Mouse (Mus musculus) frontal cortex, postnatal 25 days (tissue): ENCODE results near the gene Gpr180.
A peak's percentile ranks its signal among the peaks of the same experiment; 100 is the strongest.
"Not testable (repeated sequence)": the region's sequence is repeated elsewhere in the genome, so short reads cannot be mapped to it uniquely, and the experiment has no call there.

ENCODE experiments used
- DNase-seq, 2 experiments: peaks; one replicate each; pipeline ENCODE4 v3.0.0; 2022; ENCODE audit warnings: low spot score in 2 of 2

Gene Gpr180

DNA sequence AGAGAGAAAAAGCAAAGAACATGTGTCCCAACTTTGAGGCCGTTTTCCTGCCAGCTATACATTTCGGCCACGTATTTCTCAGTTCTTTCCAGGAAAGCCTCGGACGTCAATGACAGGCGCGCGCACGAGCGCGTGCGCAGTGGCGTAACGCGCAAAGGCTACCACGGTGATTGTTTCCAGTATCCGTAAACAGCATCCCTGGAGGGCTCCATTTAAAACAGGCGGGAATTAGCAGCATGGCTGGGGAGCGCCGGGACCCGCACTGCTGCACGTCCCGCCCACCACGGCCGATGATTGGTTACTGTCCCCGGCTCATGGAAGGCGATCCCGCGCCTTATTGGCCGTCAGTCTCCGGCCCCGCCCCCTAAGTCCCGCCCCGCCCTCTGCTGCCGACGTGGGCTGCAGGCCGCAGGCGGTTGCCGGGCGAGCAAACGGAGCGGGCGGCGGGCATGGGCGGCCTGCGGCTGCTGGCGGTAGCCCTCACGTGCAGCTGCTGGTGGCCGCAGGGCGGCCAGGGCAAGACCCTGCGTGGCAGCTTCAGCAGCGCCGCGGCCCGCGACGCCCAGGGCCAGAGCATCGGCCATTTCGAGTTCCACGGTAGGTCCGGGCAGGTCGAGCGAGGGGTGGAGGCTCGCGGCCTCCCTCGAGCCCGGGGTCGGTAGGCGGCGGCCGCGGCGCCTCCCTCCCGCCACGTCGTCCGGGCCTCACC lies at the start of gene Gpr180:
Gene Gpr180 (plus strand): TSS at position 415 of the 709 bp plus-strand sequence.
- DNase-seq: peak; percentile 91 to 93

DNA sequence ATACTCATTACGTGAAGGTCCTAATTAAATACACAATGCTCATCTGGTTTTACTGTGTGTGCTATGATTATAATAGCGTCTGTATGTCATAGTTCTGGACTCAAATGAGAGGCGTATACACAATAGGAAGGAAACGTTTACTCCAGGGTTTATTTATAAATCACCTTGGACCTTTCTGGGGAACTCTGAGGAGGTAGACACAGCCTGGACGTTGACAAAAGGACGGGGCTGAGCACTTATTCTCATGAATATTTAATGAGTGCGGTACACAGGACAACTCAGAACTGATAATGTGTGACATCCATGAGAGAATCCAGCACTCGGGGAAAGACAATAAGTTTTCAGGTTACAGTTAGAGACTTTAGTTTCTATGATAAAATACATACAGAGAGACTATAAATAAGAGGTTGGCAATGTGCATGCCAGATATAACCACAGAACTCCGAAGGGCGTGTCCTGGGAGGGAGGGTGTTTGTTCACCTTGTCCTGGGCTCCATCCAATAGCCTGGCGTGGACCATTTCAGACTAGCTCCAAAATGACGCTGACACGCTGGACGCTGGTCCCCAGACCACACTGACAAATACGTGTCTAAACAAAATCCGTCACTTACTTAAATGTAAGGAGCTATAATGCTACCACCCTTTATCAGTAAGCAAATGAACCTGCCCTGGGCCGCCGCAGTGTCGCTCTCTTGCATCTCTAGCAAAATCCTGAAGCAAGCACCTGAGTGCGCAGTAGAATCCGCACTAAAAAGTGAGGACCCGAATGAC lies 48.3 kb upstream of the Gpr180 start:
- DNase-seq: no peak

- peak; percentile 88 to 91 for DNase-seq
Measured at GRCm38 (mm10) chr14:118089215-118089805, 47.6 kb upstream of the Gpr180 start.

DNA sequence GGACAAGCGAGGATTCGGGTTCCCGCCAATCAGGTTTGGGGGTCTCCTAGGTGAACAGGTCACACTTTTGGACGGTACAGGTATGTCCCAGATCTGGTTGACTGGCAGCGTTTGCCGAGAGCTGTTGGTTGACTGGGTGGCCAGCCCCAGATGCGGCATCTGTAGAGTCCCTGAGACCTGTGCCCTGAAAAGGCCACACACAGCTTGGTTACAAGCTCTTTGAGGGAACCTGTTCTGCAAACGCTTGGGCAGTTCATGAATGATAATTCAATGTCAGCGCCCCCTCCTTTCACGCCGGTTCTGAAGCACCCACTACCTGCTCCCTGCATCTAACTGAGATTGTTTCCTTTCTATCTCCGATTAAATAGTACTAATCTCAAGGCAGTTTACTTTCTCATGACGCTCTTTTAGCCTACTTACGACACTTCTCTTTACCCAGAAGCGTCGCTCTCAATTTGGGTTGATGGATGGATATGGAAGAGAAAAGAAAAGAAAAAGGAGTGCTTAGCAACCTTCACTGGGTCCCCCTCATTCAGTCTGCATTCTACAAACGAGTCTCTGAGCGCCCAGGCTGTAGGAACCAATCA lies 47.1 kb upstream of the Gpr180 start:
- DNase-seq: peak in 1 of 2 experiments; percentile 6

DNA sequence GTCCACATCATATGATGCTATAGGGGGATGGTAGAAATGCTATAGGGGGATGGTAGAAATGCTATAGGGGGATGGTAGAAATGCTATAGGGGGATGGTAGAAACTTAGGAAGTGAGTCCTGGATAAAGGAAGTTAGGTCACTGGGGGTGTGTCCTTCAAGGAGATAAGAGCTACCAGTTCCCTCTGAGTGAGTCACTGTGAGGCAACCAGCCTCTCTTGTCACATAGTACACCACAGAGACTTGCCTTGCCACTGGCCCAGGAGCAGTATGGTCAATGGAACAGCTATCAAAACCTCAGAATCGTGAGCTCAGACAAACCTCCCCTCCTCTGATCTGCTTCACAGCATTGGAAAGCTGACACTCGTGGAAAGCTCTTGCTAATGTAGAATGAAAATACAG lies 38.7 kb upstream of the Gpr180 start:
- DNase-seq: no peak

GRCm38 (mm10) chr14:118101227-118101990 lies 35.5 kb upstream of the Gpr180 start:
- DNase-seq: no peak

GRCm38 (mm10) chr14:118107479-118107878 lies 29.5 kb upstream of the Gpr180 start:
- DNase-seq: not testable (repeated sequence)

- DNase-seq: no peak
Measured at GRCm38 (mm10) chr14:118113116-118113515, 23.8 kb upstream of the Gpr180 start.

- DNase-seq: no peak
Measured at GRCm38 (mm10) chr14:118124129-118124528, 12.8 kb upstream of the Gpr180 start.

- no peak for DNase-seq
Measured at GRCm38 (mm10) chr14:118124771-118125170, 12.2 kb upstream of the Gpr180 start.

DNA sequence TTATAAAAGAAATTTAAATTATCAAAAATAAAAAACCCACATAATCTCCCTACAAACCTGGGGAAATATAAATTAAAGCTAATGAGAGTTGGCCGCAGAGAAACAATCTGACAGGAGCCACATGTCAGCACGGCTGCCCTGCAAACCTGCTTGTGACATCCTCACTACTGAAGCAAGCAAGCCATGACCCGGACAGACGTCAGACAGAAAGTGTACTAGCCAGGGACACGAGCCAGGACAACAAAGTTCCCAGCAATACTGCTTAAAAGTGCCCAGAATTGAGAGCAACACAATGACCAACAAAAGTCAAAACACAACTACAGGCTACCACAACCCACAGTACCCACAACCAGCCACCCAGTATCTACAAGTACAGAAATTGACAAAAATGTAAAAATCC lies 10.7 kb upstream of the Gpr180 start:
- no peak for DNase-seq

GRCm38 (mm10) chr14:118131472-118131871 lies 5.5 kb upstream of the Gpr180 start:
- DNase-seq: no peak

DNA sequence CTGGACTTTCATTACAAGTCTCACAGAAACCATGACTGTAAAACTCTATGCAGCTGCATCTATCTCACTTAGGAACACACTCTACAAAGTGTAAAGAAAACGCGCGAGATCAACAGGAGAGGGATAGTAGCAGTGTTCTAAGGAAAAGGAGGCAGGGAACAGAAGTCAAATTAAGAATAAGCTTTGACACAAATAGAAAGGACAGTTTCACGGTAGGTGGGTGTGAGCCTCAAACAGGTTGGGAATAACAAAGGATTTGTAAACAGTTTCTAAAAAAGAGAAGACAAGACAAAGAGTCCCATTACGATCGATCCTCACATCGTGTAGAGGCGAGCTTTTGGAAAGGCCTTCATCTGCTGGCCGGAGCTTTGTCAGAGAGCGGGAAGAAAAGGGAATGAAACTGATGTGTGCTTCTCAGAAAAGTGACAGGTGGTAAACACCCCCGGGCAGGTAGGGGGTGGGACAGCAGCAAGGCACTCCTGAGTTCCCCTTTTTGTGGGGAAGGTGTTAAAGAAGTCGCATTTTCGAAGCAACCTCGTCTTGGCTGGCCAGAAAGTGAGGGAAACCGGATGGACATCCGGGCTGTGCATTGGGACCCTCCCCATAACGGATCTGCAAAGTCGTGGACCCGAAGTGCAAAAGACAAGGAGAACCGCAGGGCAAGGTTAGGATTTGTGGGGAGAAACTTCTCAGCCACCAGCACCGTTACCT lies 4.9 kb upstream of the Gpr180 start:
- DNase-seq: no peak

- peak; percentile 99 for DNase-seq
Measured at GRCm38 (mm10) chr14:118132642-118132977, 4.3 kb upstream of the Gpr180 start, which contains the start of gene Tgds. Gene Tgds, minus strand, starts transcription at chr14:118132755.

GRCm38 (mm10) chr14:118137487-118137886 lies 529 bp downstream of the Gpr180 start:
- no peak for DNase-seq

DNA sequence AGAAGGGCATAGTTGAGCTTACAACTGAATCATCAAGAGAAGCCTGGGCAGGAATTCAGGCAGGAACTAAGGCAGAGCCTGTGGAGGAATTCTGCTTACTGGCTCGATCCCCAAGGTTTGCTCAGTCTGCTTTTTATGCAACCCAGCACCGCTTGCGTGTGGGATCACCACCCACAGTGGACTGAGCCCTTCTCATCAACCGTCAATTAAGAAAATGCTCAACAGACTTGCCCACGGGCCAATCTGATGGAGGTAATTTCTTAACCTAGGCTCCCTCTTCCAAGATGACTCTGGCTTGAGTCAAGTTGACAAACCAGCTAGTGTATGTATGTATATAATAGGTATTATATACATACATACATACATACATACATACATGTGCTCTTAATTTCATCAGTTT lies 5.3 kb downstream of the Gpr180 start:
- no peak for DNase-seq

GRCm38 (mm10) chr14:118148046-118148445 lies 11.1 kb downstream of the Gpr180 start:
- DNase-seq: no peak

GRCm38 (mm10) chr14:118148554-118148953 lies 11.6 kb downstream of the Gpr180 start:
- no peak for DNase-seq

DNA sequence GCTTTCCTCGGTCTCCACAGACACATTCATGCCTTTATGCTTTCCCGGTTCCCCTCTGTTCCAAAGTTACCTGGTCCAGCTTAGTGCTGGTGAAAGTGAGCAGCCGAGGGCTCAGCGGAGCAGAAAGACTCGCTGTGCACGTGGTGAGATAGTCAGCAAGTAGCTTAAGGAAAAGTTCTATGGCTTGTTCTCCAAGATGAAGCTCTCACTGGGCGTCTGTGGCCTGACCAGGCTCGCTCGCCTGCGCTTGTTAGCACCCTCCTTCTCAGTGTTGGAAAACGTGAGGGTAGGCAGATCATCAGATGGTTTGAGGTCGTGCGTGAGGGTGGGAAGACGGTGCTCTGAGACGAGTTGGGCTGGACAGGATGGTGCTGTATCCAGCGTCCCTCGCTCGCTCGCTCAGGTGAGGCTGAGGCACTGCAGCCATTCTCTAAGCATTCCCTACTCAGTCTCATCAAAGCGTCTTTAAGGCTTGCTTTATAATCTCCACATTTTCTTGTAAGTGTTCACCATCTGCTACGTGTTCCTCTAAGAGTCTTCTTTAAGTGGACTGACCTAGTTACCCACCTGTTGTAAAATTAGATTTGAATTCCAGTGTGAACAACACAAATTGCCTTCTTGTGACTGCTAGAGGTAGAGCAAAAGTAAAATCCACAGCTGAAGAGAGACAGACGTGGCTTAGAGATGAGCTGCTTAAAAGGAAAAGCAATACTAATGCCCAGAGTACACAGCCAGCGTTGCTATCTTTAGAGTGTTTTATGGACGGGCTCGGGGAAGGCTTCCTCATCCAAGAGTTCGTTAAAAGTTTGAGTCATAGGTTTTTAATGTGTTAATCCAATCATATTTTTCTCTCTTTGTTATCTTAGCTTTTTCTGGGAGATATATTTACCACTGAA lies 13.9 kb downstream of the Gpr180 start:
- no peak for DNase-seq
